Mouse (Mus musculus) left cerebral cortex, adult 2 months (tissue): ENCODE measurements around the gene Plppr2. TPM values are rescaled to one million over a fixed set of nuclear protein-coding genes. Genes with fewer than 3 reads are reported as not detected.
A peak's percentile ranks its signal among the peaks of the same experiment; 100 is the strongest.

Source experiments
- DNase-seq, 2 experiments: peaks; one replicate each; pipeline ENCODE4 v3.0.0; 2021 to 2022; ENCODE audit warnings: low spot score in 2 of 2, mixed read lengths in 1 of 2; ENCODE audit errors: extremely low spot score in 1 of 2
- H3K27ac ChIP-seq: fragments of 200-600 bp; 2 replicates; pipeline ENCODE4 v1.8.1; 2022
- H3K4me3 ChIP-seq: fragments of 200-600 bp; 2 replicates; pipeline ENCODE4 v1.8.1; 2022
- CTCF ChIP-seq: fragments of 200-600 bp; IDR thresholded peaks from 2 replicates; pipeline ENCODE4 v1.8.1; 2022; ENCODE audit warnings: antibody characterized with exemption, mild to moderate bottlenecking, moderate library complexity
- intact Hi-C: fragments of 180-260 bp; cut with DNase I; formaldehyde crosslinking; loops from one replicate; pipeline ENCODE4 v1.15.1; 2025
- total RNA-seq, 2 experiments: library from RNA; stranded (reverse); gene quantifications; 2 replicates each; pipeline ENCODE4 v1.2.3; 2021

Plppr2 gene
- total RNA-seq, 2 experiments from 2014 or later = 181 to 183 TPM

DNA sequence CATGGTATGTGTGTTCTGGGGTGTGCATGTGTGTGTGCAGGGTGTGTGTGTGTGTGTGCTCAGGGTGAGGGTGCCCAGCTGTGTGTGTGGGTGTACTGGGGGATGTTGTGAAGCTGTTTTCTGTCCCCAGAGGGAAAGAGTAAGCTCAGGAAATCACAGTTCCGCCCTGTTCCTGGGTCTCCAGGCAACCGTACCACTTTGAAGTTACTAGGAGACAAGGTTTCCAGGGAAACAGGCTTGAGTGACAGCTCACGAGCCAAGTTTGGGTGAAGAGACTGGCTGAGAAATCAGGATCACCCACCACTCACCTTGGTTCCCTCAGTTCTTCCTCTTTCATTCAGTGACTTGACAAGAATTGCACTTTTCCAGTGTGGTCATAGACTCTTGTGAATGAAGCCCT lies 16.8 kb downstream of the Plppr2 start:
- DNase-seq = peak; percentile 57 to 67
- TF ChIP-seq CTCF = no peak
- peak overlapping the region; percentile 71; the same call in 1 of the 2 replicates for H3K27ac ChIP-seq
- no peak overlapping the region for H3K4me3 ChIP-seq
- intact Hi-C loops = no loop called here

DNA sequence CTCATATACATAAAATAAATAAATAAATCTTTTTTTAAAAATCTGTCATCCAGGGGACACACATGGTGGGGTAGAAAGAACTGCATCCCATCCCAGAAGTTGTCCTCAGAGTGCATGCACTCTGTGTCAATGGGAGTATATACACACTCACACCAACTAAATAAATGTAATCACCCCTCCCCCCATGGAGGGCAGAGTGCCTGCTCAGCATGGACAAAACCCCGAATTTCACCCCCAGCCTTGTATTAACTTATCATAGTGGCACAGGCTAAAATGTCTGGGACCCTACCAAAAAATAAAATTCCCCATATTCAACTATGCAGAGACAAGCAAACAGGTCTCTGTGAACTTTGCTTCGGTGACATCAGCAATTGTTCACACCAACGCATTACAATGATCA lies 17.8 kb downstream of the Plppr2 start:
- H3K4me3 ChIP-seq = no peak overlapping the region
- intact Hi-C loops = no loop called here
- peak overlapping the region; percentile 92 for H3K27ac ChIP-seq
- DNase-seq = no peak
- TF ChIP-seq CTCF = no peak

DNA sequence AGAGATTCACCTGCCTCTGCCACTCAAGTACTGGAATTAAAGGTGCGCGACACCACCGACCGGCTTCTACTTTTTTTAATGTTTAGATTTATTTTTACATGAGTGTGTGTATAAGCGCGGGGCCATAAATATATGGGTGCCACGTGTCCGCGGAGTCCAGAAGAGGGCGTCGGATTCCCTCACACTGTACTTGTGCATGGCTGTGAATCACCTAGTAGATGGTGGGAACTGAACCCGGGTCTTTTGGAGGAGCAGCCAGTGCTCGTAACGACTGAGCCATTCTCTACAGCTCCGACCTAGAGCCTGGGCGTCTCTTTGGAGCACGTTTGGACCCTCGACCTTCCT lies 18.4 kb downstream of the Plppr2 start:
- DNase-seq = no peak
- peak overlapping the region; percentile 92 for H3K27ac ChIP-seq
- intact Hi-C loops = no loop called here
- peak overlapping the region; percentile 63 for H3K4me3 ChIP-seq
- peak; percentile 29 for TF ChIP-seq CTCF

DNA sequence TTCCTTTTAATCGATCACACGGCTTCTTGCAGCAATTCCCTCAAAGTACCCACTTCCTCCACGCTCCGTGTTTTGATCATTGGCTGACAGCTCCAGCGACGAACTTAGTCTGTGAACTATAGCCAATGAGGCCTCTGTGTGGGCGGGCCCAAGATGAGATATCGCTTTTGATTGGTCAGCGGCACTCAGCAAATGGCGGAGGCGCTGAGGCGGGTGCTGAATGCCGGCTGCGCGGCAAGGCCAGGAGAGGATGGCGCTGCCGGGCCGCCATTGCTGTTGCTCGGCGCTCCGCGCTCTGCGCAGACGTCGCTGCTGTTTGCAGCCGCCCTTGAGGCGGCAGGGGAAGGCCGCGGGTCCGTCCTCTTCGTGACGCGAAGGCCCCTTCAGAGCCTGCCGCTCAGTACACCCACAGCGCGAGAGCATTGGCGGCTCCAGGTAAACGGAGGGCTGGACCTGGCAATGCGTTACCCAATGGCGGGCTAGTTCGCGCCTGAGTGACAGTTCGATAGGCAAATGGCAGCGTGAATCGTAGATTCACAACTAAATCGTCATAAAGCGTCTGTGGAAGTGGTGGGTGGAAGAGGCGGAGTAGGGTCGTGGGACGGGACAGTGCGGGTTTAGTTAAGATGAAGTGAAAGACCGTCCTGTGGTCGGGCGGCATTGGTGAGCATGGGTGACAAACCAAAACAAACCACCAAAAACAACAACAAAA lies 18.9 kb downstream of the Plppr2 start, which contains the start of gene Swsap1:
Swsap1 (plus strand) TSS at position 186 of the 712 bp plus-strand sequence.
- intact Hi-C loops = no loop called here
- H3K4me3 ChIP-seq = peak within 1 kb of the TSS; percentile 63
- peak; percentile 99 for DNase-seq
- H3K27ac ChIP-seq = peak within 1 kb of the TSS; percentile 92
- no peak for TF ChIP-seq CTCF

DNA sequence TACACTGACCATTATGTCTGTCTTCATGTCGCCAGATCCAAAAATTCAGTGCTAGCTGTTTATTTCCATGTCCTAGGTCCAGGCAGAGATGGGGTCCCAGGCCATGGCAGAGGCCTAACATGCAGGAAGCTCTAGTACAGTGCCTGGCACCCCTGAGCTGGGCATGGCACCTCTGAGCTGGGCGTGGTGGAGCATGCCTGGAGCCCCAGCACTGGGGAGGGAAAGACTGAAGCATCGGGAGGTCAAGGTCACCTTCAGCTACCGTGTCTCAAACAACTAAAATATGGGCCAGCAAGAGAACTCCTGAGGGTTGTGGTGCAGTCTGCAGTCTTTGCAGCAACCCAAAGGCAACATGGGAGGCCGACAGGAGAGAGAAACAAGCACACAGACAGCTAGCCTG lies 21.5 kb downstream of the Plppr2 start:
- no peak for TF ChIP-seq CTCF
- no peak for DNase-seq
- intact Hi-C loops = no loop called here

DNA sequence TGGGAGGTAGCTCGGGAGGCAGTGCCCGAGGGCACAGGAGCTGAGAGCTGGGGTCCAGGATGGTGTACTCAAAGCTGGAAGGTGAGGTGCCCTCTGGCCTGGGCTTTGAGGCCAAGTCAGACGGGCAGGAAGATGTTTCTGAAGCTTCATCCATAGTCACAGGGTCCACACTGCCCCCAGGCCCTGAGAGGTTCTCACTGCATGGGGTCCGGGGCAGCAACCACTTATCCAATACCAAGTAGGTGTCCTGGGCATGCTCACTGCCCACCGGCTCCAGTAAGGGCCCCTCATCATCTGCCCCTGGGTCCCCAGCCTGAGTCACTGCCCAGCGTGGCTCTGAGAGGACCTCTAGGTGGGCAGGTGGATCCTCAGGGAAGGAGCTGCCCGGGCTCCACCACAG lies 22.4 kb downstream of the Plppr2 start:
- Histone ChIP-seq H3K27ac (no peak overlapping the region), H3K4me3 (no peak overlapping the region)
- TF ChIP-seq CTCF = no peak
- DNase-seq = no peak
- intact Hi-C loops = no loop called here

More for the DNA sequence above, 21.5 kb downstream of the Plppr2 start:
- Histone ChIP-seq H3K4me3 (no peak overlapping the region), H3K27ac (no peak overlapping the region)

DNA sequence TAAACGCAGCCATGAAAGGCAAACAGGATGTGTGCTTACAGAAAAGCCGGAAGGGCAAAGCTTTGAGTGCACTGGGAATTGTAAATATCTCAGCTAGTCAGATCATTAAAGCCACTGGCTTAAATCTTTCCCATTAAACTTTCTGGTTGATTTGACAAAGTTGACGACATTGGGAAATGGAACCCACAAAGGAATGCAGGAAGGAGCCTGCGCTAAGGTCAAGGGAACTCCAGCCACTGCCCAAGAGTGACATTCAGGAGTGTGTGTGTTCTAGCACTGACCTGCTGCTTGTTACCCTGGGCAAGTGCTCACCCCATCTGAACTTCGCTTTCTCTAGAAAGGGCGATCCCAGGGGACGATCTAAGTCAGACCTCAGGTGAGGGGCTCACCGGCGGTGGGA lies 23.3 kb downstream of the Plppr2 start:
- no peak for TF ChIP-seq CTCF
- Histone ChIP-seq H3K4me3 (no peak overlapping the region), H3K27ac (0 out of 2 replicates have a peak overlapping the region, but pooled peaks have one; percentile 2)
- intact Hi-C loops = no loop called here
- DNase-seq = no peak

DNA sequence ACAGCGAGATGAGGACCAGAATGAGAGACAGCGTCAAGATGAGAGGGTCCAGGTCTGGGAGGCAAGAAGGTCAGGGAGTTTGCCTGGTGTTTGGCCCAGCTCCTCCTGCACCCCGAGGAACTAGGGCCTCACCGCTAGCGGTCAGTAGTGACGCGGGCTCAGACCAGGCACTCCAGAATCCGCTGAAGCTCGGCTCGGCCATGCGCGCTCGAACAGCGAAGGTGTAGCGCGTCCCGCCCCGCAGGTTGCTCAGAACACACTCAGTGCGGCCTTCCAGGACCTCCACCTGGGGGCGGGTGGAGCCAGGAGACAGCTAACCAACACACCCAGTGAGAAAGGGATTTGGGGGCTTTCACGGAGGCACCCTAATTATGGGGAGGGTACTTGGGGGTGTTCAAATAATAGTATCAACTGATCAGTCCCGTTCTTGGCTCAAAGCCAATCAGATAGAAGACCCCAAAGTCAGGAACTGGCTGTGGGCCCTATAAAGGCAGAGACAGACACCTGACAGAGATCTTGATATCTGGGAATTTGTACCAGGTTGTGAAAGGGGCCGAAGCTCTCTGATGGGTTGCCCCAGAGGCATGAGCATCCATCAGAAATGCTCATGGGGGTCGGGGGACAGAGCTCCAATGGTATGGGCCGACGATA lies 23.9 kb downstream of the Plppr2 start:
- DNase-seq = no peak
- Histone ChIP-seq H3K4me3 (no peak overlapping the region), H3K27ac (peak overlapping the region; percentile 2; the same call in 1 of the 2 replicates)
- intact Hi-C loops = no loop called here
- TF ChIP-seq CTCF = no peak; the same call in 1 of the 2 replicates

DNA sequence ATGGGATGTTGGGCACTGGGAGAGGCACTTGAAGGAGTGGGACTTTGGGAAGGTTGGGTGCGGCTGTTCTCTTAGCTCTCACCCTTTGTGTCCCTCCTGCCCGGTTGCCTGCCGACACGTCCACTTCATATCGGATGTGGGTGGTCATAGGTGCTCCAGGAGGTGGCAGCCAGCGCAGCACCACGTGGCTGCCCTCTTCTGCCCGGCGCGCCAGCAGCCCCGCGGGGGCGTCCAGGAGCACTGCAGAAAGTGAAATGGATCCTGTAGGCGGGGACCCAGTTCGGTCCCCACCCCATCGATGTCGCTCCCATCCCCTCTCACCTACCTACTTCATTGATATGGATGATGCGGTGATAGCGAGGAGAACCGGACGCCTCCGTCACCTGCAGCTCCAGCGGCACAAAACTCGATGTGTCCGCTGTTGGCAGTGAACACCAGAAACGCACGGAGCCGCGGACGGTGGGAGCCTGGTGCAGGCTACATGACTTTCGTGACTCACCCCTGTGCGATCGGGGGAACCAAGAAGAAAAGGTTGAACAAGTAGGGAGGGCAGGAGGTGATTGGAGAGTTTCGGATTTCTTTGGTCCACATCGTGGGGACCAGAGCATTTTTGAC lies 24.6 kb downstream of the Plppr2 start:
- Histone ChIP-seq H3K27ac (peak overlapping the region; percentile 70; the same call in 1 of the 2 replicates), H3K4me3 (peak overlapping the region; percentile 47)
- intact Hi-C loops = no loop called here
- no peak for TF ChIP-seq CTCF
- peak in 1 of 2 experiments; percentile 33 for DNase-seq

DNA sequence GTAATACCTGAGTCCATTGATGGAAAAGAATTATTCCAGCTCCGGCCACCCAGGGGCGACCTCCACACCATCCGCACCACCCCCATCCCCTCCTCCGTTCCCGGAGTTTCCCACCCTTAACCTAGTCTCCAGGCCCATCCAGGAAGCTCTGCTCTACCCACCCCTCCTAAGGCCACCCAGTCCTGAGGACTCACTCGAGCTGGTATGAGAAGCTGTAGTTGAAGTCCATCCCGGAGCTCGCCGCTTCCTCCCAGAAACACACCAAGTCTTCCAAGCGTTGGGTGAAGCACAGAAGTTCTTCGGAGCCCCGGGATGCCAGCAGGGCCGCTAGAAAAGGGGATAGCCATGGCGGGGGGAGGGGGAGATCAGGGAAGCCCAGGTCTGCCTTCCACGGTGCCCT lies 25.2 kb downstream of the Plppr2 start:
- no peak; the same call in 1 of the 2 replicates for TF ChIP-seq CTCF
- Histone ChIP-seq H3K4me3 (peak overlapping the region; percentile 47), H3K27ac (peak overlapping the region; percentile 70)
- no peak for DNase-seq
- intact Hi-C loops = loop anchor here (2.0 kb wide), 2 partner anchors 41 to 45 kb away; partner anchors contain the start of genes Ccdc151 and Prkcsh

DNA sequence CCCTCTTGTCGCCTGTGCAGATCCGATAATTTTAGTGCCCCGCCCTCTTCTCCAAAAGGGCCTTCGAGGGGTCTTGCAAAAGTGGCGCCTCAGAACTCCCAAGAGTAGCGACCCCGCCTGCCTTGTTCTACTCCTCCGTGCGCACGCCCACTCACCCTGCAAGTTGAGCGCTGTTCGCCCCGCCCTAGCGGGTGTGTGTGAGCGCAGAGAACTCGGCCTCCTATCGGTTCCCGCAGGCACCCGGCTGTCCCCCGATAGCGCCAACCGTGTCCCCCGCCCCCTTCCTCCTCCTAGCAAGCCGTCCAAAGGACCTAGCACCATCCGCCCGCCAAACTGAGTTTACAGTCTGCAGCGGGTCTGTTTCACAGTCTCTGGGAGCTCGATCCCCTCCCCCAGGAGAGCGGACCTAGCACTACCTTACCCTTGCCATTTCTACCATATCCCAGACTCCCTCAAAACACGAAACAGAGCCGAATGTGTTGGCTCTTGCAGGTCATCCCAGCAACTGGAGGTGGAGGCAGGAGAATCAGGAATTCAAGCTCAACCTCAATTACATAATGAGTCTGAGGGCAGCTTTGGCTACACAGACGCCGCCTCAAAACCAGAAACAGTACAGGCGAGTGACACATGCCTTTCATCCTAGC lies 25.7 kb downstream of the Plppr2 start:
- H3K27ac ChIP-seq = peak overlapping the region; percentile 70
- intact Hi-C loops = loop anchor here (2.0 kb wide), 2 partner anchors 40 to 46 kb away; partner anchors contain the start of genes Ccdc151 and Prkcsh
- H3K4me3 ChIP-seq = peak overlapping the region; percentile 47
- DNase-seq = peak; percentile 78 to 83
- TF ChIP-seq CTCF = peak; percentile 22; the same call in 1 of the 2 replicates
